Mouse (Mus musculus) thymus, postnatal 4 days (tissue): Measurements from ENCODE around the gene Rsbn1l.
"Not testable (repeated sequence)": the region's sequence is repeated elsewhere in the genome, so short reads cannot be mapped to it uniquely, and the experiment has no call there.

Source experiments
- DNase-seq: peaks from one replicate; pipeline ENCODE4 v3.0.0; 2021

Gene Rsbn1l

DNA sequence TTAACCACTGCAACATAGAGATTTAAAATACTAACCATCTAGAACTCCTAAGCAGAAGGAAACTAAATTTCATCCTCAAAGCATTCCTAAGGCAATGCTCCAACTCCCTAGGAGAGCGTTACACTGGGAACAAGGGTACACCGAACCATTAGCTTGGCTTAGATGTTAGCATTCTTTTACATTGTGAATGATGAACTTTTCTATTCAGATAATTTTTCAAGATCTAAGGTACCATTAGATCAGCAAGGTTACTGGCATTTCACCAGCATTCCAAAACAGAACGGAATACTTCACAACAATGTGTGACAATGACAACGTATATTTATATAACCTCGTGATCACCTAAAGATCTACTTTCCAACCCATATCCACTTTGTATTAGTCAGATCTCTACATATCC lies 6.1 kb downstream of the Rsbn1l start:
- DNase-seq, result no peak

DNA sequence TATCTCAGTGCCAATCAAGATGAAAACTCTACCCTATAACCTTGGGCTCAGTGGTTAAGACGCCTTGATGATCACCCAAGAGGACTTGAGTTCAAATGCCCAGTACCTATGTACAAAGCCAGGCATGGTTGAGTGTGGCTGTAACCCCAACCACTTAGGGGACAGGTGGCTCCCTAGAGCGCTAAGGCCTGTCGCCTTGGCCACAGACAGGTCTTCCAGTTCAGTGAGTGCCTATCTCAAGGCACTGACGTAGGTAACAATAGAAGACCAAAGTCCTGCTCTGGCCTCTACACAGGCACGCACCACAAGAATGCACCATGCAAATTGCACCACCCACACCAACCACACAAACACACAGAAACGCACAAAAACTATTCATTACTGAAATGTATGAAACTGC lies 9.3 kb downstream of the Rsbn1l start:
- no peak for DNase-seq

- peak; percentile 49 for DNase-seq
These were observed 11.0 kb downstream of the Rsbn1l start for GRCm38 (mm10) chr5:20944961-20945748.

- not testable (repeated sequence) for DNase-seq
These were observed 12.4 kb downstream of the Rsbn1l start for GRCm38 (mm10) chr5:20943791-20944190.

DNA sequence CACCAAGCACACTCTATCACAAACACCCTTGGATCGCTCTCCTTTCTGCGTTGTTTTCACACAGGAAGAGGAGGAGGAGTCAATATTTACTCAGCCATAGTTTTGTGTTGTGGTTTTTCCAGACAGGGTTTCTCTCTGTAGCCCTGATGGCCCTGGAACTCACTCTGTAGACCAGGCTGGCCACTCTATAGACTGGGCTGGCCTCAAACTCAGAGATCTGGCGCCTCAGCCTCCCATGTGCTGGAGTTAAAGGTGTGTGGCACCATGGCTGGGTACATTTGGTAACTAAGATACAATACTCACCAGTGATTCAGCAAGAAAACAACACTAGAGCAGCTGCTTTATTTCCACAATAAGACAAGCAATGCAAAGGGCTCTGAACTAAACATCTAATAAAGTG lies 13.7 kb downstream of the Rsbn1l start:
- DNase-seq, result no peak

- DNase-seq, result peak; percentile 60
These were observed 15.0 kb downstream of the Rsbn1l start for GRCm38 (mm10) chr5:20941205-20941604.

DNA sequence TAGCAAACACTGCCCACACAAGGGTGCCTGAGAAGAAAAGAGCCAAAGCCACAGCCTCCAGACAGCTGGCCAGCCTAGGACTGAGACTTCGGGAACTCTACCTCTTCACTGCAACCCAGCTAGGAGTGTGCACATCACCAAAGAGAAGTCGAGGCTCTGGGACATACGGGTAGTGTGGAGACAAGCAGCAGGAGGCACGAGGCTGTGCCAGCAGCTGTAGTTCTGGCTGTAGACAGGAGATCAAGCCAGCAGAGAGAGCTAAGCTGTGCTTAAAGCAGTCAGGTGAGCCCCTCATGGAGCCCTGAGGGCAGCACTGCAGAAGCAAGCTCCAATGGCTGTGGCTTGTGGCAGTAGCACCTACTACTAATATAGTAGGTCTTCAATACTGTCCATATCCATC lies 15.5 kb downstream of the Rsbn1l start:
- DNase-seq, result no peak

DNA sequence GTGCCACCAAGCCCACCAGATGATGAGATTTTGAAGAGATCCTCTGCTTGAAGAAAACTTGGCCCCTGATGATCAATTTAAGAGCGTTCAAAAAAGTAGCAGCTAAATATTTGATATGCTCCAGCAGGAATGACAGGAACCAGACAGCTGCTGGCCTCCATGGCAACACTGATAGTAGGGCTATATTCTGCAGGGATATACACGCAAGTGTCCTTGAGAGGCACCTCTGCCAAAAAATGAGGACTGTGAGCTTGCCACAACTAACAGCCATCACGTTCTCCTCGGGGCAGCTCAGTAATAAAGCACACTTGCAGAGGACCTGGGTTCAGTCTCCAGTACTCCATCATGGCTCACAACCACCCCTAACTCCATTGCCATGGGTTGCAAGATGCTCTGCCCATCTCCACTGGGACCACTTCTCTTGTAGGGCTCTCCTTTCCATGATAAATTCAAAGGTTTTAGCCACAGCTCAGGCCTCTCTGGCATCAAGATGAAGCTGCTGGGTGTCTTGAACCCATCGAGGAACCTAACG lies 16.1 kb downstream of the Rsbn1l start:
- DNase-seq, result no peak

- DNase-seq, result no peak
These were observed 17.7 kb downstream of the Rsbn1l start for GRCm38 (mm10) chr5:20938523-20938922.

DNA sequence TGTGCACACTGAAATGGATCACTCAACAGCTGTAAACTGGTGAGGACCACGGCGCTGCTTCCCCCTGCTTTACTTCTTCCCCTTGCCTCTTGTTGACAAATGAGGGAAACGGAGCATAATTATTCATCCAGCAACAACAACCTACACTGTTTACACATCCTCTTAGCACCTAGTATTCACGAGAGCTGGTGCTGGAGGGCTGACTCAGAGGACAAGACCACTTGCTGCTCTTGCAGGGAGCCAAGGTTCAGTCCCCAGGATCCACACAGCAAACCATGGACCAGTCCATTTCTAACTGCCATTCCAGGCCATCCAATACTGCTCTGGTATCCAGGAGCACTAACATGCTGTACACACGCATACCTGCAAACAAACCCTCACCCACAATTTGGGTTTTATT lies 20.3 kb downstream of the Rsbn1l start:
- DNase-seq, result no peak

DNA sequence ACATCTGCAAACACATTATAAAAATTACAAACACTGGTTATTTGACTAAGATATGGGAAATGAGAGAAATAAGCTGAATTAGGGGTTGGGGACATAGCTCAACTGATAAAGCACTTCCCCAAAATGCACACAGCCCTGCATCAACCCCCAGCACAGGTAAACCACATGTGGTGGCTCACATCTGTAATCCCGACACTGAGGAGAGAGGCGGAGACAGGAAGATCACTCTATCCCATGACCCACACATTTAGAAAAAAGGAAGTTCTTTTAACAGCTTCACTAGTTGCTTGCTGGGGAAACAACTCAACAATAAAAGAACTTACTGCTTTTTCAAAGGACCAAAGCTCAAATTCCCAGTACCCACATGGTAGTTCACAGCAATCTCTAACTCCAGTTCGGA lies 23.6 kb downstream of the Rsbn1l start:
- DNase-seq, result no peak

DNA sequence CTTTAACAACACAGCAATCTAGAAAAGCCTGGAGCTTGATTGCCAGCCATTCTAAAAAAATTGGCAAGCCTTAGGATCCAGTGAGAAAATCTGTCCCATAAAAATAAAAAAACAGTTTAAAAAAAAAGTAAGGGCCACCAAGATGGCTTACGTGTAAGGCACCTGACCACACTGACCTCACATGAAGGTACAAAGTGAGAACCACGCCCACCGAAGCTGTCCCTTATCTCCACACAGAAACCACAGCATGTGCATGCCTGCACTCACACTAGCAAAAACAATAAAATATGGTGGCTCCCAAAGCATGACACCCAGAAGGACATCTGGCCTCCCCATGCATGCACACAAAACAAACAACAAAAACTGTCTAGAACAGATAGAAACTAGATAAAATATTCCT lies 24.9 kb downstream of the Rsbn1l start:
- DNase-seq, result no peak

DNA sequence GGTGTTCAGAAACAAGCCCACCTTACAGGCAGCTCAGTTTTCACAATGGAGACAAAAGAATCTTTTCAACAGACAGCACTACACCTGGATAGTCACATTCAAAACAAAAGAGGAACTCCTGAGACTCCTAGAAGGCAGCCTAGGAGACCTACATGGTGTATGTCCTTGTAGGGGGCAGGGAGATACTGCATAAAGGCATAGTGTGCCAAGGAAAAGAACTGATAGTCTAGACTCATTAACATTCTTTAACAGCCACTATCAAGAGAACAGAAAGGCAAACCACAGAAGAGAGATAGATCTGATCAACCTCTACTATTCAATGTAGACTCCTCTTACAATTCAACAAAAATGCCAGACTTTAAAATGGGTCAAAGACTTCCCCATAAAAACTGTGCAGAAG lies 25.8 kb downstream of the Rsbn1l start:
- no peak for DNase-seq

GRCm38 (mm10) chr5:20929669-20930151 lies 26.5 kb downstream of the Rsbn1l start:
- DNase-seq, result no peak

DNA sequence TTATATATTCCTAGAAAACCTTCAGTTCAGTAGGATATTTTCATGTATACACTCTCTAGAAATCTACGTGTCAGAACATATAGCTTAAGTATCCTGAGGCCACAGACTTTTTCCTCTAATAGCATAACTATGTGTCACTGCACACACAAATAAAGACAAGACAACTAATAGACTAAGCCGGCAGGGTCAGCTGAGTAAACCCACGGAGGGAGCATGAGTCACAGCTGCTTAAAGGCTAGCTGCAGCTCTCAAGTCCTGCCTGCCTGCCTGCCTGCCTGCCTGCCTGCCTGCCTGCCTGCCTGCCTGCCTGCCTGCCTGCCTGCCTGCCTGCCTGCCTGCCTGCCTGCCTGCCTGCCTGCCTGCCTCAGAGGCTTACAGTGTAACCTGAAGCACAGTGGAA lies 30.7 kb downstream of the Rsbn1l start:
- no peak for DNase-seq

DNA sequence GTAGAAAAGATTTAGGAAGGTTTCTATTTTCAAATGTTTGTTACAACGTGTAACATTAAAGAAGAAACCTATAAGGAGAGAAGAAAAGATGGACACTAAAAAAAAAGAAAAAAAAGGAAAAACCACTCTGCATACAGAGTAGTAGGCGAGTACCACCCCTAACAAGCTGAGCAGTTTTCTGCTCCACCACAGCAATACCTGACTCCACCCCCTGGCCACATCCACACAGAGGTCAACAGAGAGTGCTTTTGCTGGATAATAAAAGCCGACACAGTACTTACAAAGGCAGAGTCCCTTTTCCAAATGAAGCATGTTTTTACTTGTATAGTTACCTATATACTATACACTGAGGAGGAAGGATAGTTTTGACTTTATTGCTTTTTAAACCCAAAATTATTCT lies 31.6 kb downstream of the Rsbn1l start:
- no peak for DNase-seq

DNA sequence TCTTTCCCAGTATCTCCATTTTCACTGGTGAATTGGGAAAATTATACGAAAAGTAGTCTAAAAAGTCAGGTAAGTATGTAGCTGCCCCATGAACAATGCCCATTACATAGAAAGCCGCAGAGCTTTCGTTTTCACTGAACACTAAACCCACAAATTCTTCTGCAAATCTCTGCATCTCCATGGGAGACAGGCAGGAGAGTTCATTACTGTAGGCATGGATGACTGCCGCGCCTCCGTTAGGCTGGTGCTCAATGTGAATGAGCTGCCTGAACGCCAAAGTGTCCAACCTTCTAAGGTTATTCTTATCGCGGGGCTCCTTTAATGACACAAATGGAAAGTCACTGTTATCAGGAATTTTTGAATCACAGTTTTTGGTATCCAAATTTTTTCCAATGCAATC lies 36.6 kb downstream of the Rsbn1l start:
- DNase-seq, result no peak

DNA sequence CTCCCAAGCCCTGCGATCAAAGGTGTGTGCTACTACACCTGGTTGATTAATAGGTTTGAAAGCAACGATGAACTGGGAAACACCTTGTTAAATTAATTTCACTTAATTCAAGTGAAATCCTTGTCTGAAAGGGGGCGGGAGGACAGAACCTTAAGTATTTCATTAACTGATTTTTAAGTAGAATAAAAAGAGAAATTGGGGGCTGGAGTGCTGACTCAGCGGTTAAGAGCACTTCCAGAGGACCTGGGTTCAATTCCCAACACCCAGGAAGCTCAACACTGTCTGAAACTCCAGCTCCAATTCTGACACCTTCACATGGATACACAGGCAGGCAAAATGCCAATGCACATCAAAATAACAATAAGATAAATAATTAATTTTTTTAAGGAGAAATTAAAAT lies 37.2 kb downstream of the Rsbn1l start:
- DNase-seq, result no peak

- DNase-seq, result peak; percentile 81
These were observed 42.6 kb downstream of the Rsbn1l start for GRCm38 (mm10) chr5:20913372-20914275.

DNA sequence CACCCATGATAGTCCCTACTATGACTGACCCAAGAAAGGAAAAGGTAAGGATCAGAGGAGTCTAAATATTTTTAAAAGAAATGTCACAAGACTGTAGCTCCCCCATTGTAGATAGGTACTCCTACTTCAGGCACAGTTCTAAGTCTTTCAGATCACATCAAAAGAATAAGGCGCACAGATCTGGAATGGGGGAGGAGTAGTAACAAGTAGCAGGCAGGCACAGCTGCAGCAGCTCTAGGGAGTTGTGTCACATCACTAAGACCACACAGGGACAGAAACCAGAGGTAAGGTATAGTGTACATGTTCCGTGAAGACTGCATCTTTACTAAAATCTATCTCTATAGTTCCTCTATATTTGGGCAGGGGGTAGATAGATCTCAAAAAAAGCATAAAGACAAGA lies 44.5 kb downstream of the Rsbn1l start:
- no peak for DNase-seq

- DNase-seq, result no peak
These were observed 50.0 kb downstream of the Rsbn1l start for GRCm38 (mm10) chr5:20906191-20906590.

GRCm38 (mm10) chr5:20905437-20905836 lies 50.8 kb downstream of the Rsbn1l start:
- no peak for DNase-seq

GRCm38 (mm10) chr5:20904647-20905046 lies 51.6 kb downstream of the Rsbn1l start:
- DNase-seq, result no peak
